Mouse (Mus musculus) intestine, embryonic 14.5 days (tissue): ENCODE data around the gene Ewsr1. TPM values are rescaled to one million over a fixed set of nuclear protein-coding genes. Genes with fewer than 3 reads are reported as not detected.

Source experiments
- ATAC-seq: fragments of 200-750 bp; cut with Nextera tagmentation; replicated peaks from 2 replicates; pipeline ENCODE4 v1.8.0; 2017; ENCODE audit warnings: low read depth, moderate number of reproducible peaks, moderate TSS enrichment, moderate library complexity; ENCODE audit not compliant: low FRiP score, low TSS enrichment
- DNase-seq: peaks from one replicate; pipeline ENCODE4 v3.0.0-alpha.2; 2018; ENCODE audit warnings: low spot score
- H3K27ac ChIP-seq: fragments of 300-500 bp; sonication (generic); 2 replicates; pipeline ENCODE4 v1.5.1; 2014; ENCODE audit warnings: low read depth, mild to moderate bottlenecking, control low read depth
- H3K27me3 ChIP-seq: fragments of 300-500 bp; sonication (generic); replicated peaks from 2 replicates; pipeline ENCODE4 v1.6.1; 2014; ENCODE audit warnings: low read length, control low read depth; ENCODE audit not compliant: control insufficient read depth, insufficient read depth
- H3K36me3 ChIP-seq: fragments of 300-500 bp; sonication (generic); 2 replicates; pipeline ENCODE4 v1.6.1; 2014; ENCODE audit warnings: low read length, control low read depth; ENCODE audit not compliant: control insufficient read depth, insufficient read depth
- H3K4me1 ChIP-seq: fragments of 300-500 bp; sonication (generic); replicated peaks from 2 replicates; pipeline ENCODE4 v1.6.1; 2014; ENCODE audit warnings: low read length, control low read depth, mixed read lengths; ENCODE audit not compliant: control insufficient read depth, insufficient read depth
- H3K4me2 ChIP-seq: fragments of 300-500 bp; sonication (generic); 2 replicates; pipeline ENCODE4 v1.6.1; 2014; ENCODE audit warnings: low read length
- H3K4me3 ChIP-seq: fragments of 300-500 bp; sonication (generic); 2 replicates; pipeline ENCODE4 v1.5.1; 2014; ENCODE audit warnings: low read depth, low read length, control low read depth, mixed read lengths
- H3K9ac ChIP-seq: fragments of 300-500 bp; sonication (generic); 2 replicates; pipeline ENCODE4 v1.6.1; 2014; ENCODE audit warnings: mild to moderate bottlenecking, low read length
- H3K9me3 ChIP-seq: fragments of 300-500 bp; sonication (generic); 2 replicates; pipeline ENCODE4 v1.6.1; 2016; ENCODE audit warnings: low read length, control low read depth; ENCODE audit not compliant: control insufficient read depth
- WGBS: fragments of 180-500 bp; shearing (Covaris S2); extraction: QIAGEN DNeasy Blood & Tissue Kit; methylation state at CpG from one replicate; pipeline ENCODE4 v1.1.7; 2014; 5-methylcytosine and 5-hydroxymethylcytosine counted together
- polyA plus RNA-seq: library from polyadenylated mRNA; unstranded; fragments of >200 nt; fragmentation: Nextera tagmentation; extraction: Ambion mirVana; gene quantifications from 2 replicates; pipeline ENCODE4 v1.2.1, GENCODE M21; 2014

Gene Ewsr1
- polyA plus RNA-seq, 1 experiment from 2014 or later = 373 TPM

GRCm38 (mm10) chr11:5132751-5133150, 33.7 kb upstream of the Ewsr1 start:
- DNase-seq = no peak
- Histone ChIP-seq H3K27me3 (no peaks in the 10 kb centered on the region), H3K4me2 (no peak overlapping the region), H3K27ac (no peak overlapping the region), H3K36me3 (peaks cover 13% of the 10 kb centered on the region; the same call in 1 of the 2 replicates), H3K4me3 (no peak overlapping the region), H3K9me3 (no peaks in the 10 kb centered on the region), H3K9ac (no peak overlapping the region), H3K4me1 (peaks cover 5% of the 10 kb centered on the region; the same call in 1 of the 2 replicates)
- ATAC-seq = no peak
- WGBS = 67% methylated on average over 4 of the region's 4 CpGs

GRCm38 (mm10) chr11:5130111-5130665, 31.1 kb upstream of the Ewsr1 start:
- Histone ChIP-seq H3K4me2 (no peak overlapping the region), H3K27ac (no peak overlapping the region), H3K36me3 (peaks cover 13% of the 10 kb centered on the region; the same call in 1 of the 2 replicates), H3K9ac (no peak overlapping the region), H3K4me3 (no peak overlapping the region), H3K9me3 (no peaks in the 10 kb centered on the region), H3K27me3 (no peaks in the 10 kb centered on the region), H3K4me1 (peaks cover 5% of the 10 kb centered on the region; the same call in 1 of the 2 replicates)
- DNase-seq (no peak), ATAC-seq (no peak)
- 62% methylated on average over 4 of the region's 4 CpGs for WGBS

GRCm38 (mm10) chr11:5129035-5129480, 30.0 kb upstream of the Ewsr1 start:
- Histone ChIP-seq H3K27ac (no peak overlapping the region), H3K4me3 (no peak overlapping the region), H3K4me2 (no peak overlapping the region), H3K9ac (no peak overlapping the region), H3K36me3 (peaks cover 13% of the 10 kb centered on the region; the same call in 1 of the 2 replicates), H3K27me3 (no peaks in the 10 kb centered on the region), H3K9me3 (no peaks in the 10 kb centered on the region), H3K4me1 (peaks cover 5% of the 10 kb centered on the region; the same call in 1 of the 2 replicates)
- 56% methylated on average over 5 of the region's 5 CpGs for WGBS
- DNase-seq = no peak
- ATAC-seq = no peak

GRCm38 (mm10) chr11:5125713-5126112, 26.6 kb upstream of the Ewsr1 start:
- no peak overlapping the region for H3K4me3 ChIP-seq
- H3K36me3 ChIP-seq = peaks cover 13% of the 10 kb centered on the region; the same call in 1 of the 2 replicates
- WGBS = 77% methylated on average over 4 of the region's 4 CpGs
- ATAC-seq (no peak), DNase-seq (no peak)
- H3K4me2 ChIP-seq = no peak overlapping the region
- no peaks in the 10 kb centered on the region for H3K27me3 ChIP-seq
- no peak overlapping the region for H3K9ac ChIP-seq
- no peak overlapping the region for H3K27ac ChIP-seq
- H3K9me3 ChIP-seq = no peaks in the 10 kb centered on the region
- H3K4me1 ChIP-seq = peaks cover 5% of the 10 kb centered on the region; the same call in 1 of the 2 replicates

GRCm38 (mm10) chr11:5114931-5115581, 16.0 kb upstream of the Ewsr1 start:
- Histone ChIP-seq H3K36me3 (0 out of 2 replicates have a peak, but pooled peaks cover 4% of the 10 kb centered on the region), H3K4me2 (no peak overlapping the region), H3K4me3 (no peak overlapping the region), H3K4me1 (no peaks in the 10 kb centered on the region), H3K9me3 (no peaks in the 10 kb centered on the region), H3K27me3 (no peaks in the 10 kb centered on the region), H3K27ac (no peak overlapping the region), H3K9ac (no peak overlapping the region)
- WGBS = 26% methylated on average over 13 of the region's 13 CpGs
- ATAC-seq (peak; percentile 67), DNase-seq (peak; percentile 96)

- H3K27ac ChIP-seq = no peak overlapping the region
- H3K9me3 ChIP-seq = no peaks in the 10 kb centered on the region
- H3K9ac ChIP-seq = no peak overlapping the region
- no peaks in the 10 kb centered on the region for H3K27me3 ChIP-seq
- no peak for DNase-seq
- 80% methylated on average over 7 of the region's 7 CpGs for WGBS
- H3K4me1 ChIP-seq = no peaks in the 10 kb centered on the region
- no peak overlapping the region for H3K4me3 ChIP-seq
- 0 out of 2 replicates have a peak, but pooled peaks cover 4% of the 10 kb centered on the region for H3K36me3 ChIP-seq
- H3K4me2 ChIP-seq = no peak overlapping the region
- ATAC-seq = no peak
Measured at GRCm38 (mm10) chr11:5113645-5114044, 14.6 kb upstream of the Ewsr1 start.

- Histone ChIP-seq H3K9me3 (no peaks in the 10 kb centered on the region), H3K27me3 (no peaks in the 10 kb centered on the region), H3K36me3 (peaks cover 11% of the 10 kb centered on the region), H3K9ac (no peak overlapping the region), H3K4me2 (no peak overlapping the region), H3K4me3 (no peak overlapping the region), H3K4me1 (no peaks in the 10 kb centered on the region), H3K27ac (no peak overlapping the region)
- DNase-seq (no peak), ATAC-seq (no peak)
- WGBS = 67% methylated on average over 8 of the region's 8 CpGs
Measured at GRCm38 (mm10) chr11:5109441-5109840, 10.4 kb upstream of the Ewsr1 start.

- 90% methylated on average over 4 of the region's 4 CpGs for WGBS
- Histone ChIP-seq H3K4me3 (no peak overlapping the region), H3K4me2 (no peak overlapping the region), H3K9ac (no peak overlapping the region), H3K9me3 (no peaks in the 10 kb centered on the region), H3K36me3 (peaks cover 22% of the 10 kb centered on the region), H3K27me3 (no peaks in the 10 kb centered on the region), H3K27ac (no peak overlapping the region), H3K4me1 (peaks cover 10% of the 10 kb centered on the region)
- ATAC-seq (no peak), DNase-seq (no peak)
Measured at GRCm38 (mm10) chr11:5103986-5104509, 5.0 kb upstream of the Ewsr1 start.
